Mouse (Mus musculus): ENCODE data around the gene Mtrex. TPM values are rescaled to one million over a fixed set of nuclear protein-coding genes. Genes with fewer than 3 reads are reported as not detected.

Gene Mtrex
- total RNA-seq, 1 experiment from 2014 or later = 87.5 TPM

DNA sequence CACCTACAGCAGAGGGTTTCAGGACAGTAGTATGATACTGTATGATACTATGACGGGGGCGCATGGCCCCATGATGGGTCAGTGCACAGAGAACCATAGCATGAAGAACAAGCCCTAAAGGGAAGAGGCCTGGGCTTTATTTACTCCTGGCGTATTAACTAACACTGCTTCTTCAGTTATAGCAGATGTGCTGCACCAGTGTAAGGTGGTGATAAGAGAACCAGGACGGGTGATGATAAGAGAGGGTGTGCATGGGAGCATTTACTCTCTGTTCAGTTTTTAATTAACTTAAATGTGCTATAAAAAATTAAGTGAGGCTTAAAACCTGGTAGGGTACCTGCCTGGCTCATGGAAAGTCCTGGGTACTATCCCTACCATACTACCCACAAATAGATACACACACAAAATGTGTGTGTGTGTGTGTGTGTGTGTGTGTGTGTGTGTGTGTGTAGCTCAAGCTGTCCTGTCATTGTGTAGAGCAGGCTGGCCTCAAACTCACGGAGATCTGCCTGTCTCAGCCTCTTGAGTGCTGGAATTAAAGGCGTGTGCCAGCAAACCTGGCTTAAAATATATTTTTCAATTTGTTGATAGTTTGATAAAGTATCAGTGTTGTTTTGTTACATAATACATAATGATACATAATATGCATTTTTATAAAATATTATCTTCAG, 88.5 kb downstream of the Mtrex start:
- no peak; a peak in 1 of 4 replicates for ATAC-seq (replicated peaks in 1 of 2; ENCODE audit: insufficient read depth in 1 of 2, low FRiP score in 2 of 2, low TSS enrichment in 1 of 2, low read depth in 1 of 2, poor library complexity in 2 of 2, severe bottlenecking in 2 of 2)

DNA sequence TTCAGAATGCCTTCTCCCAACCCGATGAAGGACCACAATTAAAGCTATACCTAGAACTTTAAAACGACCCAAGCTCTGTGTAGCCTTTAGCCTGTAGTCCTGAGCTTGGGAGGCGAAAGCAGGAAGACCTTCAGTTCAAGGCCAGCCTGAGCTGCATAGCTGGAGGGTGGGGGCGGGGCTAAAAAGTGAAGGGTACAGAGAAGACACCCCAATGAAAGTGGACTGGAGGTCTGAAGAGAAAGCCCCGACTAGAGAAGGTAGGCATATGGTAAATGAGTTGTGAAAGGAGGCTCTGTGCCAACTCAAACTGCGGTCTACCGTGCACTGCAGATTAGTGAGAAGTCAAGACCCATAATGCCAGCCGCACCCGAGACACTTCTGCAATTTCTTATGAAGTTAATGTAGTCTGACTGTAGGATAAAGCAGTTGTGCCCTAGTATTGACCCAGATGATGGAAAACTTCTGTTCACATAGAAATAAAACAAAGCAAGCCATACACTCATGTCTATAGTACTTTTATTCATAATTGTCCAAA, 89.5 kb downstream of the Mtrex start:
- no peak for ATAC-seq (replicated peaks in 1 of 2; ENCODE audit: insufficient read depth in 1 of 2, low FRiP score in 2 of 2, low TSS enrichment in 1 of 2, low read depth in 1 of 2, poor library complexity in 2 of 2, severe bottlenecking in 2 of 2)

DNA sequence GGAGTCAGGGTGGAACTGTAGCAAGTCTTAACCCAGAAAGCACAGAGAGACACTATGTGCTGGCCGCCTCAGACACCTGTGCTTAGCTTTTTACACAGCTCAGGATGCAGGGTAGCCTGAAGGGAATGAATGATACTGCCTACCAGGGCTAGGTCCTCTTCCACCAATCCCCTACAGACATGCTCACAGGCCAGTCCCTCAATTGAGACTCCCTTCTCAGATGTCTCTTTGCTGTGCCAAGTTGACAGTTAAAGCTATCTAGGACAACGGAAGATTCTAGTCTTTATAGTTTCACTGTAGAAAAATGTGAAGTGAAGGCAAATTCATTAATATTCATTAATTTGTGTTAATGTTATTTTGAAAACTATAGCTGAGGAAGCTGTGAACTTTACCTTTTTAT, 90.2 kb downstream of the Mtrex start:
- no peak for ATAC-seq (replicated peaks in 1 of 2; ENCODE audit: insufficient read depth in 1 of 2, low FRiP score in 2 of 2, low TSS enrichment in 1 of 2, low read depth in 1 of 2, poor library complexity in 2 of 2, severe bottlenecking in 2 of 2)

DNA sequence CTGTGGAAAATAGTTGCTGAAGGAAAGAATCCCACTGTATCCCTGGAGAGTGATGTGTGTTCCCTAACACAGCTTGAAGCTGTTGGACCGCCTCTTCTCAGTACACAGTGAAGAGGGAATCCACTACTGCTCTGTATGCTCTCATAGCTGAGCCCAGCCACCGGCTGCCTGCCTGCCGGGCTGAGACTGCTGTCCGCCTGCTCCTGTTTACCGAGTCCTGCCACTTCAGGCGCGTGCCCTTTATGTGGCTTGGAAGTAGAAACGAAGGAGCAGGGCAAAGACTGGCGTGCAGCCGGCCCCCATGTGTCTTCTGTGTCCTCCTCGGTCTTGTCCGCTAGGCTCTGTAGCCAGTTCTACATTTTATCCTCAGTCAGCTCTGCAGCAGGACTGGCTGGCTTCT, 92.1 kb downstream of the Mtrex start:
- ATAC-seq (replicated peaks in 1 of 2; ENCODE audit: insufficient read depth in 1 of 2, low FRiP score in 2 of 2, low TSS enrichment in 1 of 2, low read depth in 1 of 2, poor library complexity in 2 of 2, severe bottlenecking in 2 of 2) = no peak

DNA sequence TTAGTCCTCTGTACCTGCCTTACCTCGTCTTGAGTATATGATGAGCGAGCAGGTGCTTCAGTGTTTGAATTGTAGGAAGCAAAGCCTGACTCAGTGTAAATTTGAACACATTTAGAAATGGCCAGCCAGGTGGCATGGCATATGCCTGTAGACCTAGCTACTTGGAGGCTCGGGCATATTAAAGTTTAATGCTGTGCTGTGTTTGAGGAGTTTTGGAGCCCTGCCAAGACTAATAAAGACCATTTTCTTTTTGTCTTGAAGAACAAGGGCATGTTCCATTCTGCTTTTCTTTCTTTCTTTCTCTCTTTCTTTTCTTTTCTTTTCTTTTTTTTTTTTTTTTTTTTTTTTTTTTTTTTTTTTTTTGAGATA, 93.3 kb downstream of the Mtrex start:
- no peak for ATAC-seq (replicated peaks in 1 of 2; ENCODE audit: insufficient read depth in 1 of 2, low FRiP score in 2 of 2, low TSS enrichment in 1 of 2, low read depth in 1 of 2, poor library complexity in 2 of 2, severe bottlenecking in 2 of 2)

DNA sequence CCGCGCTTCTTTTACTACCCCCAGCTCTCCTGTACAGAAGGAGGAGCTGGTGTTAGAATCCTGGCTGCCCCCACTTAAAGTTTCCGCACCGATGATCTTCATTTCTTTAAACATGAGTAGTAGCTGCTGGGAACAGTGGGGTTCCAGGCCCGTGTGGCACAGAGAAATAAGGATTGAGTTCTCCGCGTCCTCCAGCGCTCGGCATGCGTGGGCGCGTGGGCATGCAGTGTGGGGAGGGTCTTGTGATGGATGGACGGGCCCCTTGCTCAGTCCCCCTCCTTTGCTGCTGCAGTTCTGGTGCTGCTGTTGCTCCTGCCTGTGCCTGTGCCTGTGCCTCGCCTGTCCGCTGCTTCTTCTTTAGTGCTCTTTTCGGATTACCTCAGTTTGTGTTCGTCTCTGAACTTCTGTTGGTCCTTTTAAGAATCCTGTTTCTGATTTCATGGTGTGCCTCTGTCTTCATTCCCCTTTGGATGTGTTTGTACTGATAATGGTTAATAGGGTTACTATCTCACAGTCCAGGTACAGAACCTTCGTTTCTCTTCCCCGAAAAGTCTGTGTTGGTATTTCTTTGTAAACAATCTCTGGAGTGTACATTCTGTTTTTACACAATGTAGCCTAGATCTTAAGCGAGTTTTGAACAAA, 93.8 kb downstream of the Mtrex start:
- ATAC-seq (replicated peaks in 1 of 2; ENCODE audit: insufficient read depth in 1 of 2, low FRiP score in 2 of 2, low TSS enrichment in 1 of 2, low read depth in 1 of 2, poor library complexity in 2 of 2, severe bottlenecking in 2 of 2) = no peak

DNA sequence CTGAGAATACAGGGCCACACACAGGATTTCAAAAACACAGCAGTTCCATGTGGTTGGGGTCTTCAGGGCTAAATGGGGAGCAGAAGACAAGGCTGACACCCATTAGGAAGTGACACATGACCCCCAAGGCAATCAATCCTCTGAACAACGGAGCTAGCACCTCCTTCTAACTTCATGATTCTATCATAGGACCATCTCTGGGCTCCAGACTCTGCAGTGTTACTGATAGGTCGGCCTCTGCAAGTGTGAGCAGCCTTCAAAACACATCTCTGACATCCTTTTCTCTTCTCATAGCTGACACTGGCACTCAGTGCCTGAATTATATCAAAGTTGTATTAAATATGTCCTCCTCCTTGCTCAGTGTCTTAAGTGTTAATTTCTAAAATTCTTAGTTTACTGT, 94.6 kb downstream of the Mtrex start:
- no peak for ATAC-seq (replicated peaks in 1 of 2; ENCODE audit: insufficient read depth in 1 of 2, low FRiP score in 2 of 2, low TSS enrichment in 1 of 2, low read depth in 1 of 2, poor library complexity in 2 of 2, severe bottlenecking in 2 of 2)

DNA sequence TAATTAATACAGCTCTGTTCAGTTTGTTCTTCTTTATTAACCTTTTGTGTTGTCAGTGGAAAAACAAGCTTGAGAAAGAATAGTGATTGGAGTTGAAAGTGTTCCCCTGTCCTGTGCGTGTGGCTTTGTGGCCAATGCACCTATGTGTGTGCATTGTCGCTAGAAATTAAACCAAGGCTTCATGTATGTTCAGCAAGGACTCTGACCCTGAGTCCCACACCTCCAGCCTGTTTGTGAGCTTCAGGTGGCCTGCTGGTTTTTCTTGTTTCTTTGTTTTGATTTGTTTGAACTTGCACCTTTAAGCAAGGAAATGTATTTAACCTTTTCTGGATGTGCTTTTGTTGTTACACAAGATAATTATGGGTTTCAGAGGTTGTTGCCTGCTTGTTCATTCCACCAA, 97.6 kb downstream of the Mtrex start:
- ATAC-seq (replicated peaks in 1 of 2; ENCODE audit: insufficient read depth in 1 of 2, low FRiP score in 2 of 2, low TSS enrichment in 1 of 2, low read depth in 1 of 2, poor library complexity in 2 of 2, severe bottlenecking in 2 of 2) = no peak

DNA sequence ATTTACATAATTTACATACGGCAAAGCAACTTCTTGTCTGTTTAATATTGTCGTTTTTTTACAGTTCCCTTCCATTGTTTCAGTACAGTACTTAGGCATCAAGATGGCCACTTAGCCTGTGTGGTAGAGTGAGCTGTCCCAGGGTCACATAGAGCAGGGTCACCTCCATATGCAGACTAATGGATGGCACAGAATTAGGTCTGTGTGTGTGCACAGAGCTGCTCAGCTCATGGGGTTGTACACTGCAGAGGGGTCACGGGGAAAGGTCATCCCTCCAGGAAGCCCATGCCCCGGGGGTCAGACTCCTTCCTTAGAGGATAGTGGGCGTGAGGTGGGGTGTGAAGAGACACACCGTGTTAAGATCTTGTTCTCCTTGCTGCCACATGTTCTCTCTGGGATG, 101.7 kb downstream of the Mtrex start:
- no peak for ATAC-seq (replicated peaks in 1 of 2; ENCODE audit: insufficient read depth in 1 of 2, low FRiP score in 2 of 2, low TSS enrichment in 1 of 2, low read depth in 1 of 2, poor library complexity in 2 of 2, severe bottlenecking in 2 of 2)

DNA sequence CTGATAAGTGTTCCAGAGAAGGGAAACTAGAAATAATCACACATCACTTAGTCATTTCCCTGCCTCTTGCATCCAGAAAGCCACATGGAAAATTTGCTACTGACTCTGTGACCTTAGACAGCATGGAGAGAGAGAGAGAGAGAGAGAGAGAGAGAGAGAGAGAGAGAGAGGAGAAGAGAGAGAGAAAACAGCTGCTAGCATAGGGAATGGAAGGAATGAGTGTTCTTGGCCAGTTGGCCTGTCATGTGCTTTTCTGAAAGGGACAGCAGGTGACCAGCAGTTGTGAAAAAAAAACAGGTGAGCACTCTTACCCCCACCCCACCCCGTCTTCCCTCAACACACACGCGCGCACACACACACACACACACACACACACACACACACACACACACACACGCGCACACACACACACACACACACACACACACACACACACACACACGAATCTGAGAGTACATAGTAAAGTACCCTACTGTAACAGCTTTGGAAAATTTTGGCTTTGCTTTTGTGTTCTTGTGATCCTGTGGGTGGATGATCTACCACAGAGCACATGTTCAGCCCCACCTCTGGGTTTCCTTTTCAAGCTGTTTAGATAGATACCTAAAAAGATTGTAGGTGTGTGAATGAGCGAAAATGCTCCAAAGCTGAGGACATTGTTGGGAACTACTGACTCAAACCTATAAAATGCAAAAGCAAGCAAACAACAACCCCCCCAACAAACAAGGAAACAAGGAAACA, 103.1 kb downstream of the Mtrex start:
- no peak for ATAC-seq (replicated peaks in 1 of 2; ENCODE audit: insufficient read depth in 1 of 2, low FRiP score in 2 of 2, low TSS enrichment in 1 of 2, low read depth in 1 of 2, poor library complexity in 2 of 2, severe bottlenecking in 2 of 2)

DNA sequence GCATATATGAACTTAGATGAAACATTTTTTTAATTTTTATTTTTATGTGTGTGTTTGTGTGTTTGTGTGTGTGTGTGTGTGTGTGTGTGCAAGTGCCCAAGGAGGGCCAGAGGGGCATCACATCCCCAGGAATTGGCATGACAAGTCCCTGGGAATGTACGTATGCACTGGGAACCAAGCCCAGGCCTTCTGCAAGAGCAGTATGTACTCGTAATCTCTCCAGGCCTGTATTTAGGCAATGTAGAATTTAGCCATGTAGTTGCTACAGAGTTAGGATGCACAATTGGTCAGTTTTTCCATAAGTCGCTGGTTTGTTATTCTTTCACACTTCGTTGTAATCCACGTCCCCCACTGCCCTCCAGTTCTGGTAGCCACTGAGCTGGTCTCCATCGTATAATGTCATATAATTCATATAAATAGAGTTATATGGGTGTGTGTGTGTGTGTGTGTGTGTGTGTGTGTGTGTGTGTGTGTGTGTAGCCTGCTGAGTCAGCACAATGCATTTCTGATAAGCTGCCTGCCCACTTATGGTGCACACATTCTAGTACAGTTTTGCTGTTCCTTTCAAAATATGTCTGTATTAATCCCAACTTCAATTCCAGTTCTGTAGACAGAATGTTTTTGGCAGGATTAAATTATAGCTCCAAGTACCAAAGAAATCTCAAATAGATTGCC, 103.8 kb downstream of the Mtrex start:
- no peak for ATAC-seq (replicated peaks in 1 of 2; ENCODE audit: insufficient read depth in 1 of 2, low FRiP score in 2 of 2, low TSS enrichment in 1 of 2, low read depth in 1 of 2, poor library complexity in 2 of 2, severe bottlenecking in 2 of 2)

DNA sequence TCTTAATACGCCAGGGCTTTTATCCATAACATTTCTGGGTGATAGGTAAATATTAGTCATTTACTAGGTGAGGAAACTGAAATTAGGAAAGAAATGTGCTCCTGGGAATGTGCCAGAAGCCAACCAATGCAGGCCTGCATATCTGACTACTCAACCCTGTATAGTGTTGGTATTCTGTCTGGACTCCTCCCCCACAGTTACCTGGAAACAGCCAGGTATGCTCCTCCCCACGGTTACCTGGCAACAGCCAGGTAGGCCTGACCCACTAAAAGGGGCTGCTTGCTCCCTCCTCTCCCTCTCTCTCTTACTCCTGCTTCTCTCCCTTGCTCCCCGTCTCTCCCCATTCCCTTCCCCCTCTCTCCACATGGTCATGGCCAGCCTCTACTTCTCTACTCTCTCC, 104.8 kb downstream of the Mtrex start:
- ATAC-seq (replicated peaks in 1 of 2; ENCODE audit: insufficient read depth in 1 of 2, low FRiP score in 2 of 2, low TSS enrichment in 1 of 2, low read depth in 1 of 2, poor library complexity in 2 of 2, severe bottlenecking in 2 of 2) = no peak

DNA sequence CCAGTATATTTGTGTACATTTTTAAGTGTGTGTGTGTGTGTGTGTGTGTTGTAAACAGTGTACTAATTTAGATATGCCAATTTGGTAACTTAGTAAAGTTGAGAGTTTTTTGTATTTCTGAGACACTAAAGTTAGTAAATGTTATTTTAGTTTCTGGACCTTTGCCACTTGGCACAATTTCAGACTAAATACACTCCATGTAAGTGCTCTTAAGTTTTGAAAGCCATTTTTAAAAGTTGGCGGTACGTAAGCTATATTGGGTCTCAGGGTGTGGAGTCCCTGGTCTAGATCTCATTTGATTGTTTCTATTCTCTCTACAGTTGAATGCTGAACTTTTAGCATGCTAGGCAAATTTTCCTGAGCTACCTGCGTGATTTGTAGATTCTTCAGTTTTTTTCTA, 109.1 kb downstream of the Mtrex start:
- ATAC-seq (replicated peaks in 1 of 2; ENCODE audit: insufficient read depth in 1 of 2, low FRiP score in 2 of 2, low TSS enrichment in 1 of 2, low read depth in 1 of 2, poor library complexity in 2 of 2, severe bottlenecking in 2 of 2) = no peak

Other genes with a start within 250 kb of the Mtrex start
- gene Plpp1, start 126.6 kb downstream of the Mtrex start, total RNA-seq (2017) = 0.63 and 3.2 TPM in 2 replicates
- gene Dhx29, start 56 bp upstream of the Mtrex start, total RNA-seq (2017) = 17.0 and 24.0 TPM in 2 replicates
- gene Ccno, start 60.4 kb upstream of the Mtrex start, total RNA-seq (2017) = 1.3 and 1.5 TPM in 2 replicates
- gene Mcidas, start 66.4 kb upstream of the Mtrex start, total RNA-seq (2017) = not detected in 2 replicates
- not detected in 2 replicates for gene Cdc20b, start 107.7 kb upstream of the Mtrex start, total RNA-seq (2017)
- gene Gpx8, start 119.0 kb upstream of the Mtrex start, total RNA-seq (2017) = not detected in 2 replicates
- gene Gzma, start 173.6 kb upstream of the Mtrex start, total RNA-seq (2017) = 5.5 and 5.6 TPM in 2 replicates